Mouse (Mus musculus): ENCODE results near the gene Thoc3. TPM values are rescaled to one million over a fixed set of nuclear protein-coding genes. Genes with fewer than 3 reads are reported as not detected.
"Not testable (repeated sequence)": the region's sequence is repeated elsewhere in the genome, so short reads cannot be mapped to it uniquely, and the experiment has no call there.

Gene Thoc3
- 92.9 and 98.6 TPM in 2 replicates for polyA plus RNA-seq (2014; fragmentation: Nextera tagmentation; extraction: Ambion mirVana)

DNA sequence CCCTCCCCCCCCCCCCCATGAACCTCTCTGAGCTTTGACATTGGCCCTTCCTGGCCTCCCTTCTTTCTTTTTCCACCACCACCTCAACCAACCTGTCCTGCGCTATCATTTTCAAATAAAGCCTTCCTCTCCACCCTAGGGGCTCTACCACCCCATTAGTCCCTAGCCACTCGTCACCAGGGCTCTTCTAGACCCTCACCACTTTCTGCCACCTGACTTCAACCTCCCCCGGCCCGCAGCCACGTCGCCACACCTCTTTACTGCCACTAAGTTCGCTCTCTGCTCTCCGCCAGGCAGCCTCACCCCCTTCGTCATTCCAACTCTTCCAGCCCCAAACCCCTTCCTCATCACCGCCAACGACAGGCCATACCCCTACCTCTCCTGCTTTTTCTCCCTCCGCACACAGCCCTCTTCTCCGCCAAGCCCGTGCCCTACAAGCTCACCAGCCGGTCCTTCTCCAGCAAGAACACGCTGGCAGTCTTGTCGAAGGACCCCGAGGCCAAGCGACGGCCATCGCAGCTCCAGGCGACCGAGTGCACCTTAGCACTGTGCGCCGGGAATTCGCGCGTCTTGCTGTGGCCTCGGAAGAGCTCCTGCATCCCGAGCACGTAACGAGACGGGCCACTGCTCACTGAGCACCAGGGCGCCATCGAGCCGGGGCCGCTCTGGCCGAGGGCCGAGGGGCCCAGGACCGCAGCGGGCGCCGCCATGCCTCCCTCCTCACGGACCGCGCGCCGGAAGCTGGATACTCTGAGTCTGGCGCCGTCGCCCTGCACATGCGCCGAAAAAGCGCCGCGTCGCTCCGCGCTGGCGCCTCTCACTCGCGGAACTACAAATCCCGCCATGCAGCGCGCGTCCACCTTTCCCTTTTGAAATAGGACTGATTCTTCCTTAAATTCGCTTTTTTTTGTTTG lies at the start of gene Thoc3:
Gene Thoc3 (minus strand): TSS at position 752 of the 914 bp plus-strand sequence.
- under 1% methylated on average over 58 of the region's 67 CpGs for whole genome bisulfite sequencing
- Histone ChIP-seq H3K27me3 (ENCODE audit: control insufficient read depth, insufficient read depth, low read length) (no peaks in the 10 kb centered on the region), H3K4me3 (replicated peaks; ENCODE audit: low read length) (peak within 1 kb of the TSS; percentile 85), H3K4me1 (replicated peaks; ENCODE audit: control insufficient read depth, insufficient read depth, low read length) (peaks cover 9% of the 10 kb centered on the region), H3K4me2 (replicated peaks) (peak within 1 kb of the TSS; percentile 94), H3K9ac (peak within 1 kb of the TSS; percentile 79), H3K36me3 (replicated peaks; ENCODE audit: control insufficient read depth, insufficient read depth) (peaks cover 38% of the 10 kb centered on the region), H3K27ac (peak within 1 kb of the TSS; percentile 29; the same call in 1 of the 2 replicates), H3K9me3 (ENCODE audit: control insufficient read depth, low read length) (0 out of 2 replicates have a peak, but pooled peaks cover 5% of the 10 kb centered on the region)
- DNase-seq (ENCODE audit: low spot score) (peak; percentile 91), ATAC-seq (ENCODE audit: low FRiP score) (peak; percentile 97)

DNA sequence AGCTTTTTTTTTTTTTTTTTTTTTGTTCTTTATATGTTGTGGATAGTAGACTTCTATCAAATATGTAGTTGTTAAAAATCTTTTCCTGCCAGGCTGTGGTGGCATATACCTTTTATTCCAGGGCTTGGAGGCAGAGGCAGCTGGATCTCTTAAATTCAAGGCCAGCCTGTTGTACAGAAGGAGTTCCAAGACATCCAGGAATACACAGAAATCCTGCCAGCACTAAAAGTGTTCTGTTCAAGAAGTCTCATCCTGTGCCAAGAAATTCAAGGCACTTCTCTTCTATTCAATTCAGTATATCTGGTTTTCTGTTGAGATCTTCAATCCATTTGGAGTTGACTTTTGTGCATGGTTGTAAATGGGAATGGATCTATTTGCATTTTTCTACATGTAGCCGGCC lies 37.3 kb upstream of the Thoc3 start:
- Histone ChIP-seq H3K36me3 (replicated peaks; ENCODE audit: control insufficient read depth, insufficient read depth) (peaks cover 5% of the 10 kb centered on the region; the same call in 1 of the 2 replicates), H3K4me3 (replicated peaks; ENCODE audit: low read length) (no peak overlapping the region), H3K4me2 (replicated peaks) (no peak overlapping the region), H3K4me1 (replicated peaks; ENCODE audit: control insufficient read depth, insufficient read depth, low read length) (peaks cover 15% of the 10 kb centered on the region), H3K27me3 (ENCODE audit: control insufficient read depth, insufficient read depth, low read length) (no peaks in the 10 kb centered on the region), H3K27ac (no peak overlapping the region), H3K9ac (no peak overlapping the region), H3K9me3 (ENCODE audit: control insufficient read depth, low read length) (no peaks in the 10 kb centered on the region)
- DNase-seq (ENCODE audit: low spot score) (no peak), ATAC-seq (ENCODE audit: low FRiP score) (no peak)
- 100% methylated on average over 1 of the region's 1 CpGs for WGBS

DNA sequence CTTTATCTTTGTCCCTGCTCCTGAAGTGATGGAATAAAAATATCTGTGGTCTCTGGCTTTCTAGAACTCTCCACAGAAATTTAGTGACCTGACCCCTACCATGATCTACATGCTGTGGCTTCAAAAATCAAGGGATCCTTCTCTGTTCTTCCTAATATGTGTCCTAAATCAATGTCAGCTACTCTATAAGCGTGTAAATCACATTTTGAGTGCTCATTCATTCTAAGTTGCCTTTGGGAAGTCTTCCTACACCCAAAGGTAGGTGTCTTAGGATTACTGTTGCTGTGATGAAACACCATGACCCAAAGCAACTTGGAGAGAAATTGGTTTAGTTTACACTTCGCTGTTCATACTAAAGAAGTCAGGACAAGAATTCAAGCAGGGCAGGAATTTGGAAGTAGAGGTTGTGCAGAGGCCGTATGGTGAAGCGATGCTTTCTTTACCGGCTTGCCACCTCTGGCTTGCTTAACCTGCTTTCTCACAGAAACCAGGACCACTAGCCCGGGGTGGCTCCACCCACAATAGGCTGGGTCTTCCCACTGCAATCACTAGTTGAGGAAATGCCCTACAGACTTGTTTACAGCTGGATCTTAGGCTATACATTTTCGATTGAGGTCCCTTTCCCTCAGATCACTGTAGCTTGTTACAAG lies 36.1 kb upstream of the Thoc3 start:
- Histone ChIP-seq H3K27ac (peak overlapping the region; percentile 84), H3K9ac (peak overlapping the region; percentile 93), H3K9me3 (ENCODE audit: control insufficient read depth, low read length) (no peaks in the 10 kb centered on the region), H3K4me1 (replicated peaks; ENCODE audit: control insufficient read depth, insufficient read depth, low read length) (peaks cover 15% of the 10 kb centered on the region), H3K27me3 (ENCODE audit: control insufficient read depth, insufficient read depth, low read length) (no peaks in the 10 kb centered on the region), H3K36me3 (replicated peaks; ENCODE audit: control insufficient read depth, insufficient read depth) (peaks cover 5% of the 10 kb centered on the region; the same call in 1 of the 2 replicates), H3K4me2 (replicated peaks) (peak overlapping the region; percentile 85), H3K4me3 (replicated peaks; ENCODE audit: low read length) (peak overlapping the region; percentile 89)
- 40% methylated on average over 7 of the region's 7 CpGs for WGBS
- ATAC-seq (ENCODE audit: low FRiP score) (no peak), DNase-seq (ENCODE audit: low spot score) (no peak)

DNA sequence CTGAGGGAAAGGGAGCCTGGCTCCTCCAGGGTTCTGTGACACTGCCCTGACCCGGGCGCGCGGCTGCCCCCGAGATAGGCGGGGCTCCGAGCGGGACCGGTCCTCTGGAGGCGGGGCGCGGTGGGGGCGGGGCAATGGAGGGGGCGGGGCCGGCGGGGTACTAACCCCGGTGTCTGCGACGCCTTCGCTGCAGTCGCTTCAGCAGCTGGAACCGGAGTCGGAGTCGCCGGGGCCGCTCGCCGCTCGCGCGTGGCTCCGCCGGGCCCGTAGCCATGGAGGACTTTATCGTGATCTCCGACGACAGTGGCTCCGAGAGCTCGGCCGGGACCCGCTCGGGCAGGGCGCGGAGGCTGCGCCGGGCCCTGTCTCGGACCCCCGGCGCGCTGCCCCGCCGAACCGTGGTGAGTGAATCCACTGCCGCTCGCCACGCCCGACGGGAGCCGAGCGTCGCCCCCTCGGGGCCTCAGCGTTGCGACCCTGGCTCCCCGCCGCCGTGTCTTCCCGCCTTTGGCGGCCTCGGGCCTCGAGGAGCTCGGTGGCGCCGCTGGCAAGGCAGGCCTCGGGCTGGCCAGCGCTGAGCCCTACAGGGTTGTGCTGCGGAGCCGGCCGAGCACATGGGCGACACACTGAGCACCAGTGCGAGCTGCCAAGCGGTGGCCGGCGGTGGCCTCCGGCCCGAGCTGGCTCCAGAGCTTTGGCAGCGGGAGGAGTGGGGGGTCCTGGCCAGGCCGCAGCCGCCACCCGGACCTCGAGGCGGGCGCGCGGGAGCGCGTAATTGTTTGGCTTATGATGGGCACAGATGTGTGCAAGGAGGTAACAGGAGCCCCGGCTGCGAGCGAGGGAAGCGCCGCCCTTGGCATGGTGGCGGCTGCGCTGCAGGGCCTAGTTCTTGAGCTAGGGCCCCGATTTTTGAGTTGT lies 35.2 kb upstream of the Thoc3 start, which contains the start of gene Simc1:
Gene Simc1 (plus strand): TSS at position 176 of the 918 bp plus-strand sequence.
- Histone ChIP-seq H3K4me3 (replicated peaks; ENCODE audit: low read length) (peak within 1 kb of the TSS; percentile 89), H3K9me3 (ENCODE audit: control insufficient read depth, low read length) (no peaks in the 10 kb centered on the region), H3K4me1 (replicated peaks; ENCODE audit: control insufficient read depth, insufficient read depth, low read length) (peaks cover 15% of the 10 kb centered on the region), H3K4me2 (replicated peaks) (peak within 1 kb of the TSS; percentile 85), H3K9ac (peak within 1 kb of the TSS; percentile 93), H3K27ac (peak within 1 kb of the TSS; percentile 84), H3K27me3 (ENCODE audit: control insufficient read depth, insufficient read depth, low read length) (no peaks in the 10 kb centered on the region), H3K36me3 (replicated peaks; ENCODE audit: control insufficient read depth, insufficient read depth) (peaks cover 5% of the 10 kb centered on the region; the same call in 1 of the 2 replicates)
- ATAC-seq (ENCODE audit: low FRiP score) (peak; percentile 90), DNase-seq (ENCODE audit: low spot score) (peak; percentile 60)
- under 1% methylated on average over 105 of the region's 105 CpGs for WGBS

DNA sequence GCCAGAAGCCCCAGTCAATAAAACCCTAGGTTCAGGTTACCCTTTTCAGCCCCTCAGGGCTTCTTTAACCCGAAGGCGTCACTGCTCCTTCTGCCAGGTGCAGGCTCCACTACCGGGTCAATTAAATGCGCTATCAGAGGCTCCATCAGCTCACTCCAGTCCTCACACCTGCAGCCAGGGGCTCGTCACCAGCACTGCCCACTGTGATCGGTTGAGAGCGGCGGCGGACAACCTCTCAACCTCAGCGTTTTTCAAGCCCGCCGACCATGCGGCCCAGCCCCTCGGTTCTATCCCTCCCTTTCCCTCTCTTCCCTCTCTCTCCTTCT lies 34.6 kb upstream of the Thoc3 start:
- peak overlapping the region; percentile 93 for H3K9ac ChIP-seq
- H3K4me1 ChIP-seq (replicated peaks; ENCODE audit: control insufficient read depth, insufficient read depth, low read length): peaks cover 15% of the 10 kb centered on the region
- peaks cover 5% of the 10 kb centered on the region; the same call in 1 of the 2 replicates for H3K36me3 ChIP-seq (replicated peaks; ENCODE audit: control insufficient read depth, insufficient read depth)
- no peaks in the 10 kb centered on the region for H3K9me3 ChIP-seq (ENCODE audit: control insufficient read depth, low read length)
- ATAC-seq (ENCODE audit: low FRiP score): no peak
- DNase-seq (ENCODE audit: low spot score): no peak
- peak overlapping the region; percentile 89 for H3K4me3 ChIP-seq (replicated peaks; ENCODE audit: low read length)
- peak overlapping the region; percentile 84; the same call in 1 of the 2 replicates for H3K27ac ChIP-seq
- peak overlapping the region; percentile 85 for H3K4me2 ChIP-seq (replicated peaks)
- under 1% methylated on average over 14 of the region's 14 CpGs for WGBS
- no peaks in the 10 kb centered on the region for H3K27me3 ChIP-seq (ENCODE audit: control insufficient read depth, insufficient read depth, low read length)

DNA sequence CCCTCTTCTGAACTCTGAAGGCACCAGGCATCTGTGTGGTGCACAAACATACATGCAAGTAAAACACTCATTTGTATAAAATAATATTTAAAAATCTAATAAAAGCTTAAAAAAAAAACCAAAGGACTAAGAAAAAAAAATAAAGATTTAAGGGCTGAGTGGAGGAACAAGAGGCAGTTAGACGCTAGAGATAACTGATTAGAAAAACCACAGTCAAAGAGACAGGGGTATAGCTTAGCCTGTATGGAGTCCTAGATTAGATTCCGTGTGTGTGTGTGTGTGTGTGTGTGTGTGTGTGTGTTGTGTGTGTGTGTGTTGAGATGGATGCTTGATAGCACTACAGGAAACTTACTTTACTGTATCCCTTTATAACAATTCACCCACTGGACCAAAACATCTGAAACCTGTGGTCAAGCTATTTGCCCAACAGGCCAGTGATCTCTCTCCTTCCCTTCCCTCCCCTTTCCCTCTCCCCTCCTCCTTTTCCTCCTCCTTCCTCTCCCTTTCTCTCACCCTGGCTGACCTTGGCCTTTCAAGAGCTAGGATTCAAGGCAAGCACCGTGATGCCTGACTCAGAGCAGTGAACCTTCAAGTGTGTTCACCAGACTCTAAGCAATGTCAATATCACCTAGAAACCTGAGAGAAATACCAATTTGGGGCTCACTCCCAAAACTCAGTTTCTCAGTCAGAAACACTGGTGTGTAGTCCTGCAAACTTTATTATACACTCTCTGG lies 33.5 kb upstream of the Thoc3 start:
- DNase-seq (ENCODE audit: low spot score): no peak

DNA sequence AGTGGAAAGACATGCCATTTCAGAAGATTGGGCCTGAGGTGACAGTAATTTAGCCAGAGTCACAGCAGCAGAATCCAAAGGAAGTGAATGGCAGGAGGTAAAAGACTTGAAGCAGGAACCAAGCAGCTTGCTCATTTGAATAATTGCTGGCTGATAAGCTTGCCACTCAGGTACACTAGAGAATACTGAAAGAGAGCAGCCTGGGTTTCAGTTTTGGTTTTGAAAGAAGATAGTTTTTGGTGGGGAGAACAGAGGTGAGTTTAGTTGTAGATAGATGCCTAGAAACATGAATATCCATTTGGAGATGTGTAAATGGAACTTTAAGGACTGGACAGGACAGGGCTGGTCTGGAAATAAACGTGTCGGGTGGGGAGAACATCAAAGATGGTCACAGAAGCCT lies 32.7 kb upstream of the Thoc3 start:
- H3K9ac ChIP-seq: no peak overlapping the region
- no peak overlapping the region for H3K4me3 ChIP-seq (replicated peaks; ENCODE audit: low read length)
- H3K9me3 ChIP-seq (ENCODE audit: control insufficient read depth, low read length): no peaks in the 10 kb centered on the region
- no peak overlapping the region for H3K4me2 ChIP-seq (replicated peaks)
- DNase-seq (ENCODE audit: low spot score) (no peak), ATAC-seq (ENCODE audit: low FRiP score) (no peak)
- no peaks in the 10 kb centered on the region for H3K27me3 ChIP-seq (ENCODE audit: control insufficient read depth, insufficient read depth, low read length)
- 87% methylated on average over 2 of the region's 2 CpGs for WGBS
- H3K27ac ChIP-seq: no peak overlapping the region
- H3K4me1 ChIP-seq (replicated peaks; ENCODE audit: control insufficient read depth, insufficient read depth, low read length): peaks cover 15% of the 10 kb centered on the region
- H3K36me3 ChIP-seq (replicated peaks; ENCODE audit: control insufficient read depth, insufficient read depth): peaks cover 5% of the 10 kb centered on the region; the same call in 1 of the 2 replicates

More for the DNA sequence above, 33.5 kb upstream of the Thoc3 start:
- H3K4me2 ChIP-seq (replicated peaks): no peak overlapping the region
- WGBS: 60% methylated on average over 3 of the region's 3 CpGs
- peaks cover 15% of the 10 kb centered on the region for H3K4me1 ChIP-seq (replicated peaks; ENCODE audit: control insufficient read depth, insufficient read depth, low read length)
- no peaks in the 10 kb centered on the region for H3K27me3 ChIP-seq (ENCODE audit: control insufficient read depth, insufficient read depth, low read length)
- peaks cover 5% of the 10 kb centered on the region; the same call in 1 of the 2 replicates for H3K36me3 ChIP-seq (replicated peaks; ENCODE audit: control insufficient read depth, insufficient read depth)
- no peak overlapping the region for H3K9ac ChIP-seq
- no peak overlapping the region for H3K27ac ChIP-seq
- no peak overlapping the region for H3K4me3 ChIP-seq (replicated peaks; ENCODE audit: low read length)
- H3K9me3 ChIP-seq (ENCODE audit: control insufficient read depth, low read length): no peaks in the 10 kb centered on the region
- ATAC-seq (ENCODE audit: low FRiP score): no peak

DNA sequence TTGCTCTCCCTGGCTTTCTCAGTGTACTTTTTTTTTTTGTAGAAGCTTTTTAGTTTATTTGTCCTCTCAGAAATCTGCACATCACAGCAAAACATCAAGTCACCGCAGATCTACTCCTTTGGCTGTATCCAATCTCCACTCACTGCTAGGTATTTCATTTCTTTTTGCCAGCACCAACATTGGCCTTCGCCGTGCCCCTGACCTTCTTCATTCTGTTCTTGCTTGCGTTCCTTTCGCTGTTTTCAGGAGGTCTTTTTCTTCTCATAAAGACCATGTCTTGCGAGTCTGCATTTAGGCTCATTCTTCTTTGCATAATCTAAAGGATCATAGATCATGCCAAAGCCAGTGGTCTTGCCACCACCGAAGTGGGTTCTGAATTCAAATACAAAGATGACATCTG lies 30.9 kb upstream of the Thoc3 start:
- ATAC-seq (ENCODE audit: low FRiP score); H3K4me2 ChIP-seq (replicated peaks); H3K27ac ChIP-seq; H3K27me3 ChIP-seq (ENCODE audit: control insufficient read depth, insufficient read depth, low read length); DNase-seq (ENCODE audit: low spot score); H3K36me3 ChIP-seq (replicated peaks; ENCODE audit: control insufficient read depth, insufficient read depth); H3K9ac ChIP-seq; H3K4me3 ChIP-seq (replicated peaks; ENCODE audit: low read length); H3K4me1 ChIP-seq (replicated peaks; ENCODE audit: control insufficient read depth, insufficient read depth, low read length); H3K9me3 ChIP-seq (ENCODE audit: control insufficient read depth, low read length): not testable (repeated sequence)
- 93% methylated on average over 7 of the region's 7 CpGs for WGBS
